Mouse (Mus musculus): ENCODE measurements at regions not wholly inside any gene's neighbourhood (a gene's known extent, or its start where the extent isn't known, plus 50 kb on each side); places are given as distances from the start of the nearest gene placed in this dataset.

- no peak for ATAC-seq (ENCODE audit: low FRiP score)
- Histone ChIP-seq H3K4me2 (no peak overlapping the region), H3K36me3 (replicated peaks) (no peaks in the 10 kb centered on the region), H3K9me3 (no peaks in the 10 kb centered on the region), H3K27me3 (peaks cover 2% of the 10 kb centered on the region; the same call in 1 of the 2 replicates), H3K4me3 (replicated peaks) (no peak overlapping the region), H3K27ac (no peak overlapping the region), H3K4me1 (peaks cover 23% of the 10 kb centered on the region), H3K9ac (no peak overlapping the region)
- WGBS: 98% methylated on average over 1 of the region's 1 CpGs
These were observed 109.6 kb downstream of the E030025P04Rik start for GRCm38 (mm10) chr11:109034596-109034995.

DNA sequence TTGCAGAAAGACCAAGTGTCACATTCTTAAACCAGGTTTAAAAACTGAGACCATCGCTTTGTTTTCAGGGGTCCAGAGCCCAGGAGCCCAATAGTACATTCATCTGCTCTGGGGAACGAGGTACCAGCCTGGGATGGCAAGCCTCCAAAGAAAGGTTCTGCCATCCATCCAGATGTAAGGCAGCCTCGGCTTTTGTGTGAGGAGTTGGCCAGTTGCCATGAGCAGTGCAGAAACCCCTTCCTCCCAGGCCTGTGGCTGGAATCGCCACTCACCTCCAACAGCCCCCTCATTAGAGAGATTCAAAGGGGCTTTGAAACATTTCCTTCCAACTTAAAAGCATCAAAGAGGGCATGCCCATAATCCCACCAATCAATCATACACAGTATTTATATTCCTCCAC, 110.1 kb downstream of the E030025P04Rik start:
- ATAC-seq (ENCODE audit: low FRiP score): peak; percentile 27; the same call in 1 of the 2 replicates

GRCm38 (mm10) chr11:109032729-109033128, 111.4 kb downstream of the E030025P04Rik start:
- Histone ChIP-seq H3K9me3 (no peaks in the 10 kb centered on the region), H3K4me3 (replicated peaks) (no peak overlapping the region), H3K27ac (0 out of 2 replicates have a peak overlapping the region, but pooled peaks have one; percentile 36), H3K4me2 (no peak overlapping the region), H3K4me1 (peaks cover 23% of the 10 kb centered on the region), H3K27me3 (peaks cover 2% of the 10 kb centered on the region; the same call in 1 of the 2 replicates), H3K36me3 (replicated peaks) (no peaks in the 10 kb centered on the region), H3K9ac (no peak overlapping the region)
- 18% methylated on average over 6 of the region's 6 CpGs for WGBS
- ATAC-seq (ENCODE audit: low FRiP score): no peak

More for the DNA sequence above, 110.1 kb downstream of the E030025P04Rik start:
- no peak overlapping the region for H3K4me3 ChIP-seq (replicated peaks)
- peaks cover 2% of the 10 kb centered on the region; the same call in 1 of the 2 replicates for H3K27me3 ChIP-seq
- H3K36me3 ChIP-seq (replicated peaks): no peaks in the 10 kb centered on the region
- peaks cover 23% of the 10 kb centered on the region for H3K4me1 ChIP-seq
- no peak overlapping the region for H3K4me2 ChIP-seq
- H3K27ac ChIP-seq: peak overlapping the region; percentile 50; the same call in 1 of the 2 replicates
- H3K9me3 ChIP-seq: no peaks in the 10 kb centered on the region
- 31% methylated on average over 4 of the region's 4 CpGs for WGBS
- H3K9ac ChIP-seq: no peak overlapping the region

GRCm38 (mm10) chr11:109030486-109030885, 110.3 kb downstream of the Axin2 start:
- Histone ChIP-seq H3K27ac (no peak overlapping the region), H3K4me1 (peaks cover 23% of the 10 kb centered on the region), H3K4me2 (no peak overlapping the region), H3K9me3 (no peaks in the 10 kb centered on the region), H3K36me3 (replicated peaks) (no peaks in the 10 kb centered on the region), H3K4me3 (replicated peaks) (no peak overlapping the region), H3K9ac (no peak overlapping the region), H3K27me3 (0 out of 2 replicates have a peak, but pooled peaks cover 2% of the 10 kb centered on the region)
- 28% methylated on average over 3 of the region's 3 CpGs for WGBS
- ATAC-seq (ENCODE audit: low FRiP score): no peak

DNA sequence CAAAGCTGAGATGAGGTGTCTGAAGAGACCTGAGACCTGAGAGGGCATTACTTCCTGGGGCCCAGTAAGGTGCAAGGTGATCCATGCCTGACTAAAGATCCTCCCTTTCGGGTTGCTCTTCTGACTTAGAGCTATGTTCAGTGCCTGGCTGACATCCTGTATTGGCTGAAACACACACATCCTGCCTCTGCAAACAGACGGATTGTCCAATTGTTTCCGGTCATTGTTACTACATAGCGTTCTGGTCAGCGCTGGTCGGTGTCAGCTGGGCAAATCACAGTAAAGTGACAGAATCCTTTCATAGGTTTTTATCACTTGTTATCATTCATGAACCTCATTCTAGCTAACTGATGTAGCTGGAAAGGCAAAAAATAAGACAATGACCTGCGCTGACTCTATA, 109.7 kb downstream of the Axin2 start:
- H3K4me3 ChIP-seq (replicated peaks): no peak overlapping the region
- no peak overlapping the region for H3K27ac ChIP-seq
- no peak overlapping the region for H3K4me2 ChIP-seq
- H3K4me1 ChIP-seq: peaks cover 23% of the 10 kb centered on the region
- H3K27me3 ChIP-seq: 0 out of 2 replicates have a peak, but pooled peaks cover 2% of the 10 kb centered on the region
- WGBS: 75% methylated on average over 7 of the region's 7 CpGs
- H3K9ac ChIP-seq: no peak overlapping the region
- no peaks in the 10 kb centered on the region for H3K9me3 ChIP-seq
- no peak for ATAC-seq (ENCODE audit: low FRiP score)
- H3K36me3 ChIP-seq (replicated peaks): no peaks in the 10 kb centered on the region

GRCm38 (mm10) chr11:109014806-109015205, 94.7 kb downstream of the Axin2 start:
- Histone ChIP-seq H3K27me3 (no peaks in the 10 kb centered on the region), H3K4me1 (no peaks in the 10 kb centered on the region), H3K9me3 (no peaks in the 10 kb centered on the region), H3K27ac (no peak overlapping the region), H3K36me3 (replicated peaks) (no peaks in the 10 kb centered on the region), H3K4me2 (no peak overlapping the region), H3K4me3 (replicated peaks) (no peak overlapping the region), H3K9ac (no peak overlapping the region)
- WGBS: 84% methylated on average over 7 of the region's 7 CpGs
- no peak for ATAC-seq (ENCODE audit: low FRiP score)

- no peaks in the 10 kb centered on the region for H3K9me3 ChIP-seq
- H3K27me3 ChIP-seq: no peaks in the 10 kb centered on the region
- H3K4me2 ChIP-seq: no peak overlapping the region
- H3K36me3 ChIP-seq (replicated peaks): no peaks in the 10 kb centered on the region
- no peak overlapping the region for H3K4me3 ChIP-seq (replicated peaks)
- H3K4me1 ChIP-seq: no peaks in the 10 kb centered on the region
- no peak overlapping the region for H3K27ac ChIP-seq
- no peak for ATAC-seq (ENCODE audit: low FRiP score)
- H3K9ac ChIP-seq: no peak overlapping the region
- WGBS: 94% methylated on average over 6 of the region's 6 CpGs
These were observed 91.0 kb downstream of the Axin2 start for GRCm38 (mm10) chr11:109011161-109011560.

- Histone ChIP-seq H3K4me2 (no peak overlapping the region), H3K4me3 (replicated peaks) (no peak overlapping the region), H3K4me1 (no peaks in the 10 kb centered on the region), H3K9ac (no peak overlapping the region), H3K27me3 (no peaks in the 10 kb centered on the region), H3K36me3 (replicated peaks) (no peaks in the 10 kb centered on the region), H3K27ac (no peak overlapping the region), H3K9me3 (no peaks in the 10 kb centered on the region)
- 90% methylated on average over 2 of the region's 2 CpGs for WGBS
- ATAC-seq (ENCODE audit: low FRiP score): no peak
These were observed 88.7 kb downstream of the Axin2 start for GRCm38 (mm10) chr11:109008872-109009271.

DNA sequence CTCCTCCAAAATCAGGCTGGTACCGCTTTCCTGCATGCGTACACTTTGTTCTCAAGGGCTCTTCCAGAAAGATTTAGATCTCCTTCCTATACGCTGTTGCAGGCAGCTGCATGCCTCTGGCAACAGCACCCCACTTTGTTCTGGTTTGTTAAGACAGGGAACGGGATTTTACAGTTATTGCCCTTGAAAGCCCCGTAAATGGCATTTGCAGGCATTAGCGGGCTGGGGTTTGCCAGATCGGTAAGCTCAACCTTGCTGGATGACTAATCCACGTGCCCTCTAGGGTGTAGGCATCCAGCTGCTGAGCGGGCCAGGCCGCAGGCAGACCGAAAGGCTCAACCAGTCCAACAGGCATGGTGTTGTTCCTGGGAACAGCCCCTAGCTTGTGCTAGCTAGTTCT, 85.5 kb downstream of the Axin2 start:
- ATAC-seq (ENCODE audit: low FRiP score): no peak
- H3K27me3 ChIP-seq: no peaks in the 10 kb centered on the region
- H3K4me2 ChIP-seq: no peak overlapping the region
- H3K4me3 ChIP-seq (replicated peaks): no peak overlapping the region
- no peak overlapping the region for H3K27ac ChIP-seq
- WGBS: 93% methylated on average over 11 of the region's 11 CpGs
- no peaks in the 10 kb centered on the region for H3K36me3 ChIP-seq (replicated peaks)
- H3K9me3 ChIP-seq: peaks cover 10% of the 10 kb centered on the region; the same call in 1 of the 2 replicates
- H3K9ac ChIP-seq: no peak overlapping the region
- H3K4me1 ChIP-seq: no peaks in the 10 kb centered on the region

All from forebrain, embryonic 12.5 days (tissue).